In the genomic region with DNA sequence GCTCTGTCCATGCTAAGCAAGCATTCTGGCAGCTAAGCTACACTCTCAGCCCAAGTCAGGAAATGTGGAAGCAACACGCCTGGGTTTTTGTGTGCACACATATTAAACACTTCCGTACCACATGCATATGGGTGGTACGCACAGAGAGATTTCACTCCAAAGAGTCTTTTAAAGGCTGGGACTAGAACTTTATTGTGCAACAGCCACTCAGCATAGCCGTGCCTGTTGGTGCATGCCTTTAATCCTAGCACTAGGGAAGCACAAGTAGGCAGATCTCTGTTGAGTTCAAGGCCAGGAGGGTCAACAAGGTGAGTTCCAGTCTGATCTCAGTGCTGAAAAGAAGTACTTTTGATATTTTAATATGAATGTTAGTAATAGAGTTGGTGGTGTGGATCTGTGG, we compare ENCODE assay signal across 21 mouse cellular contexts.
"Had no signal": no experiment of that assay in that cellular context is flagged by ENCODE, and none has a peak within 500 bp of the region (broad histone marks: within the 10 kb centered on the region; RNA-seq: fewer than 3 reads in every experiment).

No protein-coding gene starts in this region.

- H3K4me2 ChIP-seq: liver, embryonic 11.5 days; liver, embryonic 13.5 days; liver, embryonic 15.5 days; lung, embryonic 15.5 days; midbrain, embryonic 12.5 days; neural tube, embryonic 13.5 days; neural tube, embryonic 15.5 days had no signal

- ATAC-seq: liver, postnatal 0 days; midbrain, embryonic 16.5 days had no signal

- H3K27ac ChIP-seq: liver, embryonic 13.5 days; liver, embryonic 15.5 days; lung, embryonic 15.5 days; midbrain, embryonic 10.5 days; midbrain, embryonic 12.5 days; neural tube, embryonic 13.5 days; neural tube, embryonic 15.5 days had no signal

- H3K9me3 ChIP-seq: liver, embryonic 13.5 days; liver, embryonic 15.5 days; lung, embryonic 15.5 days; midbrain, embryonic 10.5 days; midbrain, embryonic 12.5 days; neural tube, embryonic 13.5 days; neural tube, embryonic 15.5 days had no signal

- DNase-seq: liver; liver, embryonic 13.5 days; liver, postnatal 0 days; midbrain, embryonic 14.5 days; retina, postnatal 1 day; right cerebral cortex, adult 18-20 months; right cerebral cortex, postnatal 25 days; right cerebral cortex, postnatal 4 days; spleen, adult 18-20 months; thymus, adult 18-20 months; thymus, postnatal 25 days; thymus, postnatal 4 days had no signal

- H3K36me3 ChIP-seq: liver, embryonic 13.5 days; liver, embryonic 15.5 days; lung, embryonic 15.5 days; midbrain, embryonic 10.5 days; midbrain, embryonic 12.5 days; neural tube, embryonic 13.5 days; neural tube, embryonic 15.5 days had no signal

- H3K4me3 ChIP-seq: liver, embryonic 13.5 days; liver, embryonic 15.5 days; lung, embryonic 15.5 days; midbrain, embryonic 10.5 days; midbrain, embryonic 12.5 days; myocyte; neural tube, embryonic 13.5 days; neural tube, embryonic 15.5 days had no signal

- H3K27me3 ChIP-seq: lung, embryonic 15.5 days; midbrain, embryonic 12.5 days; neural tube, embryonic 13.5 days; neural tube, embryonic 15.5 days had no signal

- H3K9ac ChIP-seq: liver, embryonic 13.5 days; liver, embryonic 15.5 days; liver, postnatal 0 days; lung, embryonic 15.5 days; midbrain, embryonic 12.5 days; neural tube, embryonic 13.5 days; neural tube, embryonic 15.5 days had no signal
